Mouse (Mus musculus): ENCODE results near the gene Pparg.

The Pparg gene

GRCm38 (mm10) chr6:115504915-115505314 lies 144.2 kb downstream of the Pparg start:
- no peak for DNase-seq (ENCODE audit: low spot score in 2 of 2)

- no peak for DNase-seq (ENCODE audit: low spot score in 2 of 2)
These were observed 145.7 kb downstream of the Pparg start for GRCm38 (mm10) chr6:115506425-115506824.

- DNase-seq (ENCODE audit: low spot score in 2 of 2): no peak
These were observed 150.7 kb downstream of the Pparg start for GRCm38 (mm10) chr6:115511447-115511846.

GRCm38 (mm10) chr6:115513207-115513606 lies 152.5 kb downstream of the Pparg start:
- DNase-seq (ENCODE audit: low spot score in 2 of 2): no peak

GRCm38 (mm10) chr6:115517904-115518303 lies 157.2 kb downstream of the Pparg start:
- DNase-seq (ENCODE audit: low spot score in 2 of 2): no peak

GRCm38 (mm10) chr6:115518352-115518751 lies 157.6 kb downstream of the Pparg start:
- DNase-seq (ENCODE audit: low spot score in 2 of 2): no peak

- no peak for DNase-seq (ENCODE audit: low spot score in 2 of 2)
These were observed 158.5 kb downstream of the Pparg start for GRCm38 (mm10) chr6:115519275-115519699.

- DNase-seq (ENCODE audit: low spot score in 2 of 2): no peak
These were observed 161.2 kb downstream of the Pparg start for GRCm38 (mm10) chr6:115521923-115522322.

GRCm38 (mm10) chr6:115522691-115523146 lies 162.0 kb downstream of the Pparg start:
- no peak for DNase-seq (ENCODE audit: low spot score in 2 of 2)

- peak; percentile 49 to 68 for DNase-seq (ENCODE audit: low spot score in 2 of 2)
These were observed 162.4 kb downstream of the Pparg start for GRCm38 (mm10) chr6:115523201-115523600.

- DNase-seq (ENCODE audit: low spot score in 2 of 2): no peak
These were observed 163.8 kb downstream of the Pparg start for GRCm38 (mm10) chr6:115524449-115524990.

- DNase-seq (ENCODE audit: low spot score in 2 of 2): no peak
These were observed 166.7 kb downstream of the Pparg start for GRCm38 (mm10) chr6:115527418-115527817.

GRCm38 (mm10) chr6:115528372-115528771 lies 167.6 kb downstream of the Pparg start:
- DNase-seq (ENCODE audit: low spot score in 2 of 2): no peak

GRCm38 (mm10) chr6:115534617-115535016 lies 173.9 kb downstream of the Pparg start:
- peak in 1 of 2 experiments; percentile 24 for DNase-seq (ENCODE audit: low spot score in 2 of 2)

- no peak for DNase-seq (ENCODE audit: low spot score in 2 of 2)
These were observed 175.4 kb downstream of the Pparg start for GRCm38 (mm10) chr6:115536169-115536568.

GRCm38 (mm10) chr6:115538645-115539429 lies 178.1 kb downstream of the Pparg start:
- DNase-seq (ENCODE audit: low spot score in 2 of 2): peak; percentile 84 to 88

Measured in frontal cortex, postnatal 36 days (tissue).